In the genomic region with DNA sequence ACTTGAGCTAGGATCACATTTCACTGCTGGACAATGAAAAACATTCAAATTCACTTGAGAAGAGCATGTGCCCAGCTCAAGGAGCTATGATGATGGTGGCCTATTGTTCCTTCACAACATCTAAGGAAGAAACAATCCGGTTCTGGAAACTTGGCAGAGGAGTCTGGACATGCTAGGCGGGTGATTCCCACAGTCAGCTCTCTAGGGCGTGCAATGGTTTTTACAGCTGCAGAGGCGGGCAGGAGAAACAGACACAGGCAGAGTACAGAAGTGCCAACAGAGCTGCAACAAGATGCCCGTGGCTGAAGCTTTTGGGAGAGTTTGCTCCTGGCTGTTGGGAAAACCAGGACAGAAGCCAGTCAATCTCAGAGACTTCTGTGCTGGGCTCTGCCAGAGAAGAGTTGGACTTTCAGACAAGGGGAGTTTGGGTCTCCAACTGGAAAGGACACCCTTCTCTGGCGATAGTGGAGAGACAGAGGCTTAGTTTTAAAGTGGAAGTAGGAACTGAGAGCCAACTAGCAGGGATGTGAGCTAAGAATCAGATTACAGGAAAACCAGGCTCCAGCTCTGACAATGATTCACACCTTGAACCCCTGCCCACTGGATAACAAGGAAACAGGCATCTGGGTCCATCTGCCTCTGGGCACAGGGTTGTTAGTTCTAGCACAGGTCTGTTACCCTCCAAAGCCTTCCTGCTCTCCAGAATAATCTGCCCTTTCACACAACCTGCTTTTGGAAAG, we compare ENCODE assay signal across 12 mouse cellular contexts. TPM values are rescaled to one million over a fixed set of nuclear protein-coding genes. Genes with fewer than 3 reads are reported as not detected.
A peak's percentile ranks its signal among the peaks of the same experiment; 100 is the strongest.
DNase-seq lines count a peak whose midpoint lies in the region; ATAC-seq lines count a peak whose summit lies in the region.
"Had no signal": no experiment of that assay in that cellular context is flagged by ENCODE, and none has a peak within 500 bp of the region (broad histone marks: within the 10 kb centered on the region; RNA-seq: fewer than 3 reads in every experiment).

No protein-coding gene starts in this region.

- no peak overlapping the region for H3K4me2 ChIP-seq in intestine, embryonic 15.5 days (replicated peaks)
- no peak overlapping the region for H3K4me2 ChIP-seq in forebrain, embryonic 11.5 days (ENCODE audit: low read depth, low read length, severe bottlenecking)
- H3K4me2 ChIP-seq: forebrain, embryonic 12.5 days; liver, embryonic 15.5 days had no signal

- H3K4me1 ChIP-seq in intestine, embryonic 15.5 days (replicated peaks): no peaks in the 10 kb centered on the region
- no peaks in the 10 kb centered on the region for H3K4me1 ChIP-seq in forebrain, embryonic 11.5 days (replicated peaks; ENCODE audit: control insufficient read depth, insufficient read depth, low read length)
- H3K4me1 ChIP-seq: forebrain, embryonic 12.5 days; liver, embryonic 15.5 days had no signal

- no peaks in the 10 kb centered on the region for H3K36me3 ChIP-seq in intestine, embryonic 15.5 days
- H3K36me3 ChIP-seq in forebrain, embryonic 11.5 days (ENCODE audit: control insufficient read depth, insufficient read depth, low read length): no peaks in the 10 kb centered on the region
- H3K36me3 ChIP-seq: forebrain, embryonic 12.5 days; liver, embryonic 15.5 days had no signal

- no peaks in the 10 kb centered on the region for H3K9me3 ChIP-seq in intestine, embryonic 15.5 days
- H3K9me3 ChIP-seq in forebrain, embryonic 11.5 days (ENCODE audit: control insufficient read depth, low read length): no peaks in the 10 kb centered on the region
- H3K9me3 ChIP-seq: forebrain, embryonic 12.5 days; liver, embryonic 15.5 days had no signal

- H3K9ac ChIP-seq in intestine, embryonic 15.5 days: no peak overlapping the region
- H3K9ac ChIP-seq in forebrain, embryonic 11.5 days (ENCODE audit: low read length): no peak overlapping the region
- H3K9ac ChIP-seq: forebrain, embryonic 12.5 days; liver, embryonic 15.5 days had no signal

- H3K4me3 ChIP-seq in intestine, embryonic 15.5 days (replicated peaks): no peak overlapping the region
- H3K4me3 ChIP-seq in forebrain, embryonic 11.5 days (ENCODE audit: low read depth, low read length): no peak overlapping the region
- H3K4me3 ChIP-seq: forebrain, embryonic 12.5 days; liver, embryonic 15.5 days had no signal

- no peaks in the 10 kb centered on the region for H3K27me3 ChIP-seq in intestine, embryonic 15.5 days (replicated peaks)
- H3K27me3 ChIP-seq in forebrain, embryonic 11.5 days (ENCODE audit: control insufficient read depth, insufficient read depth, low read length): no peaks in the 10 kb centered on the region
- H3K27me3 ChIP-seq: forebrain, embryonic 12.5 days; liver, embryonic 15.5 days had no signal

- no peak overlapping the region for H3K27ac ChIP-seq in intestine, embryonic 15.5 days
- no peak overlapping the region for H3K27ac ChIP-seq in forebrain, embryonic 11.5 days (ENCODE audit: low read depth, low read length)
- H3K27ac ChIP-seq: forebrain, embryonic 12.5 days; liver, embryonic 15.5 days had no signal

- 72% methylated on average over 6 of the region's 6 CpGs for WGBS in intestine, embryonic 15.5 days
- WGBS in forebrain, embryonic 11.5 days: 86% methylated on average over 6 of the region's 6 CpGs

- no peak for ATAC-seq in intestine, embryonic 15.5 days
- ATAC-seq in forebrain, embryonic 11.5 days (replicated peaks; ENCODE audit: low FRiP score): no peak
- ATAC-seq: intestine, embryonic 16.5 days had no signal

- DNase-seq in adrenal gland, adult 2 months: peak; percentile 20
- DNase-seq in adrenal gland, postnatal 36 days: no peak
- DNase-seq in right cerebral cortex, adult 18-20 months: peak; percentile 19
- DNase-seq in right cerebral cortex, postnatal 10 days (ENCODE audit: low spot score in 2 of 2): no peak
- peak; percentile 65 for DNase-seq in heart, adult 8-10 months (ENCODE audit: low spot score)
- peak; percentile 58 for DNase-seq in skeletal muscle tissue, adult 2 months (ENCODE audit: low read depth, low spot score)
- DNase-seq in forebrain, embryonic 11.5 days (ENCODE audit: low spot score): no peak
- DNase-seq: embryo, embryonic 11 days had no signal

RNA-seq across cellular contexts. Expression of a gene that starts 28.6 kb away (rescaled TPM):
- 10 to 100 TPM; 32.2 to 36.1 TPM for total RNA-seq in adrenal gland, adult 2 months (2021)
- polyA plus RNA-seq in adrenal gland, adult 2 months (2012; rRNA removed): 9.4 and 17.3 TPM in 2 replicates
- total RNA-seq in adrenal gland, postnatal 36 days (2021): 10 to 100 TPM; 38.2 to 47.8 TPM
- 10 to 100 TPM; 19.4 to 28.1 (median 21.2) TPM for total RNA-seq in heart, adult 8-10 months (2022)
- 8.8 and 10.0 TPM in 2 replicates for polyA plus RNA-seq in intestine, embryonic 15.5 days (2015; fragmentation: Nextera tagmentation; extraction: Ambion mirVana)
- polyA plus RNA-seq in forebrain, embryonic 11.5 days (2014; fragmentation: Nextera tagmentation; extraction: Ambion mirVana): 3.0 and 5.3 TPM in 2 replicates

Comparison
In these comparisons a context has a peak if more than half of its experiments do, and no peak if none do; other contexts are left out.
1. DNase-seq: peak in adrenal gland, adult 2 months (single experiment), right cerebral cortex, adult 18-20 months (single experiment), heart, adult 8-10 months (single experiment) and skeletal muscle tissue, adult 2 months (single experiment); none in adrenal gland, postnatal 36 days (0 of 2), right cerebral cortex, postnatal 10 days (0 of 2) and forebrain, embryonic 11.5 days (single experiment).